Mouse (Mus musculus): Measurements from ENCODE around the gene Arhgef11.

Gene Arhgef11

DNA sequence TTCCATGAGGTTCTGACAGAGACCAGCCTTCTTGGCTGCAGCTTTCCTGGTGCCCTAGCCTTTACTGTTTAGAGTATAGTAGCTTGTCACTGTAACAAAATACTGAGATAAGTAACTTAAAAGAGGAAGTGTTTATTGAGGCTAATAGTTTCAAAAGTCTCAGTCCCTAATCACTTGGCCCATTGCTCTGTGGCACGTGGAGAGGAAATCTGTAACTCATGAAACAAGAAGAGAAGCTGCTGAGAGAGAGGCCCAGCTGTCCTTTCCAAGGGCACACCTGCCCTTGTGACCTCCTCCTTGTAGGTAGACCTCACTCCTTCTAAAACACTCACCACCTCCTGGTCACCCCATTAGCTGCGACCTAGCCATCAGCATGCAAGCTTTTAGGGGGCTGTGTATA is 101.2 kb downstream of the Arhgef11 start:
- no peak for DNase-seq

DNA sequence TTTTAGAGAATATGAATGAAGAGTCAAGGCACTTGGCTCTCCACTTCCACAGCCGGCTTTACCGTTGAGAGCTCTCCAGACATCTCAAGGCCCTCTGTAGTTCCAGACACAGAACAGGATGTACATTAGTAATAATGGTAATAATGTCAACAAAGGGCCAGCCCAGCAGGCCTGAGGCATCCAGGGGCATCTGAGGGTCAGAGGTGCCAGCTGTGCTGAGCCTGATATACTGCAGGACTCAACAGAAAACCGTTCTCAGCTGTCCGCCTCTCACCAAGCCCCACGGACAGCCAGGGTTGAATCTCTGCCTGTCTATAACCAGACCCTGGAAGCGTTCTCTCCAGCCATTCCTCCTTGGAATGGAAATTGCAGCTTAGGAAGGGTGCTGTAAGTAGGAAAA is 107.2 kb downstream of the Arhgef11 start:
- DNase-seq, result no peak

DNA sequence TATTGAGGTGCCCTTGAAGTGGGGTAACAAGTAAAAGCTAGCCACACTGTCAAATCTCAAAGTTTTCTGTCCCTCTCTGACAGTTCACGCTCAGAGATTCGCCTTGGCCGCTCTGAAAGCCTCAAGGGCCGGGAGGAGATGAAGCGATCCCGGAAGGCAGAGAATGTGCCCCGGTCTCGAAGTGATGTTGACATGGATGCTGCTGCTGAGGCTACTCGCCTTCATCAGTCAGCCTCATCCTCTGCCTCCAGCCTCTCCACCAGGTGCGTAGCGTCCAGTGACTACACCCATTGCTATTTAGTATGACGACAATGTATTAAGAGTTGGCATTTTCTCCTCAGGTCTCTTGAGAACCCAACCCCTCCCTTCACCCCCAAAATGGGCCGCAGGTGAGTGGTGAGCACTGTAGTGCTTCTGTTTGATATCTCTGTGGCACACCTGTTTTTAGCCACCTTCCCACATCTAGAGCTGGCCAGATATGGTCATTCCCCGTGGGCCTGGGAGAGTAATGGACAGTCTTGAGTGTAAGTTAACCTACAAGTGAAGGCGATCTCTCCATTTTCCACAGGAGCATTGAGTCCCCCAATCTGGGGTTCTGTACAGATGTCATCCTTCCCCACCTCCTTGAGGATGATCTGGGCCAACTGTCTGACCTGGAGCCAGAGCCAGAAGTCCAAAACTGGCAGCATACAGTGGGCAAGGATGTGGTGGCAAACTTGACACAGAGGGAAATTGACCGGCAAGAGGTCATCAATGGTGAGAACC is 108.2 kb downstream of the Arhgef11 start:
- no peak for DNase-seq

DNA sequence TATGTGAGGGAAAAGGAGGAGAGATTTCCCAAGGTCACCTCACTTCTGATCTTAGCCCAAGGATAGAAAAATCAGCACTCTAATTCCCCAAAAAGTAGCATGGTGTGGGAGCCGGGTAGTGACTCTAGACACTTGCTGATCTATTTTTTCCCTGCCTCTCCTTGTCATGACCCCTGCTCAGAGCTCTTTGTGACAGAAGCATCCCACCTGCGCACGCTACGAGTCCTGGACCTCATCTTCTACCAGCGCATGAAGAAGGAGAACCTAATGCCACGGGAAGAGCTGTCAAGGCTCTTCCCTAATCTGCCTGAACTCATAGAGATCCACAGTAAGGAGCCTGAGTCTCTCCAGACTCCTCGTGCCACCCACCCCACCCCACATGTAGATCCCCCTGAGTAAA is 108.8 kb downstream of the Arhgef11 start:
- DNase-seq, result no peak

DNA sequence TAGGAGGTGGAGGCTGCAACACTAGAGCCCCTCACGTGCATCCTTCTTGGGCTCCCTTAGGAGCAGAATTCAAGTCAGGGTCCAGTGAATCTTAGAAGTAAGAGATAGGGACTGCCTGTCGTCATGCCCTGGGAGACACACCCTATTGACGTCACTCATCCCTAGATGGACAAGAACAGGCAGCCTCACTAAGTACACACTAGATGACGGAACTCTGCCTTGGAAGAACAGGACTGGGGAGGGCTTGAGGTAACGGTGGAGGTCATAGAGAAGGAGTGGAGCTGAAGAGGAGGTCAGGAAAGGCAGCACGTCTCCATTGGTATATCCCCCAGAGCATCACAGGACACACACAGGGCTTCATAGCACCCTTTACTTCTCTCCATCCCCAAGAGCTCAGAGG is 111.3 kb downstream of the Arhgef11 start:
- no peak for DNase-seq

DNA sequence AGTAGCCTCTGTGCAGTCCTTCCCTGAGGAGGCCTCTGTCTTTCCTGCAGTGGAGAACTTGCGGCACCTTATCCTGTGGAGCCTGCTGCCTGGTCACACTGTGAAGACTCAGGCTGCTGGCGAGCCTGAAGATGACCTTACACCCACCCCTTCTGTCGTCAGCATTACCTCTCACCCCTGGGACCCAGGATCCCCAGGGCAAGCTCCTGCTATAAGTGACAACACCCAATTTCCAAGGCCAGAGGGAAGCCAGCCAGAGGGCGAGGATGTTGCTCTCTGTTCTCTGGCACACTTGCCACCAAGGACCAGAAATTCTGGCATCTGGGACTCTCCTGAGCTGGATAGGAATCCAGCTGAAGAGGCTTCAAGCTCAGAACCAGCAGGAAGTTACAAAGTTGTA is 115.7 kb downstream of the Arhgef11 start:
- no peak for DNase-seq

DNA sequence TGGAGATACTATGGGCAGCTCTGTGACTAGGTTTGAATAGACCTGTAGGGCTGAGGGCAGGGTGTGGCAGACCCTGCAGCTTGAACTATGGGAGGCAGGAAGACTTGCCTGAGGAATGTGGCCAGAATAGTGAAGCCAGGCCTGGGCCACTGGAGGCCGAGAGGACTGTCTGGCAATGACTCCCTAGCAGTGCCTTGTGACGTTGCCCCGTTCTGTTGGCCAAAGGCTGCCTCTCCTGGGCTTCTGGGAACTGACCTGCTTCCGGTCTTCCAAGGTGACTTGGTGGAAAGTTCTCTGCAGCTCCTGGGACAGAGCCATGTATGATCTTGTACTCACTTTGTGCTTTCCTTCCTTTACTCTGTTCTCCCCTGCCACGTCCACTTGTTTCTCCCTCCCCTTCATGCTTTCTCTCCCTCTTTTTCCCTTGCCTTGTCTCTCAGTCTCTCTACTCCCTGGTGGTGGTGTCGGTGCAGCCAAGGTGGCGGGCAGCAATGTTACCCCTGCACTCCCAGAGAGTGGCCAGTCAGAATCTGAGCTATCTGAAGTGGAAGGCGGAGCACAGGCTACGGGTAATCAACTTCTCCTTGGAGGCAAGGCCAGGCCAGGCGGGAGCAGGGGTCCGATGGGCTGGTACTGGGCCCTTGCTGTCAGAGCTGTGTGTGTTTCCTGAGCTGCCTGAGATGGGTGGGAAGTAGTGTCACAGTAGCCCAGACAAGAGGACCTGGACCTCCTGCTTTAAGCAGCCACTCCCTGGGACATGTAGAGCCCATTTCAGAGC is 116.8 kb downstream of the Arhgef11 start:
- DNase-seq, result no peak

DNA sequence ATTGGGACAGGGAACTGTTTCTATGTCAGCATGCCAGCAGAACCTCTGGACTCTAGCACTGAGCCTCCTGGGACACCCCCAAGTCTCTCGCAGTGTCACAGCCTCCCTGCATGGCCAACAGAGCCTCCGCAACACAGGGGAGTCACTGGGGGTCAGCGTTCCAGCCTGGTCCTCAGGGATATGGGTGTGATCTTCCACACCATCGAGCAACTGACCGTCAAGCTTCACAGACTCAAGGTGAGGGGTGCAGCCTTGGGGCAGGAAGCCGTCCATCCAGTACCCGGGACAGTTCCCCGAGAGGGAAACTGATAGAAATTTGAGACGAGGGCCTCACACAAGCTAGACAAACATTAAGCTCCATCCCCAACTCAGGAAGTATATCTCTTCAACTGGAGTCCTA is 118.0 kb downstream of the Arhgef11 start:
- no peak for DNase-seq

DNA sequence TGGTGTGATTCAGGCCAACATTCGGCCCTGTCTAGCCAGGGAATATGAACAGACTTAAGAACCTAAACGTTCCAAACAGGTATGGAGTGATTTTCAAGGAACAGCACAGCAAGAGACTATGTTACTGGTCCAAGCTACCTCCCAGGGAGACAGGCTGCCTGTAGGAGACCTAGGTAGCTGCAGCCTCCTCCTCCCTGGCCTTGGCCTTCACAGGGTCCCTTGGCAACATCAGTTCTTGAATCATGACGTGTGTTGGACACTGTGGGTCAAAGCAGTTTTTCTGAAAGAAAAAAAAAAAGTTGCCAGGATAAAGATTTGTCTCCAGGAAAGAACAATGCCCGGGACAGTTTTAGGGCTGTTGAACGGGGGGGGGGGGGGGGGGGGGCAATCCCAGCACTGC is 121.5 kb downstream of the Arhgef11 start:
- DNase-seq, result no peak

DNA sequence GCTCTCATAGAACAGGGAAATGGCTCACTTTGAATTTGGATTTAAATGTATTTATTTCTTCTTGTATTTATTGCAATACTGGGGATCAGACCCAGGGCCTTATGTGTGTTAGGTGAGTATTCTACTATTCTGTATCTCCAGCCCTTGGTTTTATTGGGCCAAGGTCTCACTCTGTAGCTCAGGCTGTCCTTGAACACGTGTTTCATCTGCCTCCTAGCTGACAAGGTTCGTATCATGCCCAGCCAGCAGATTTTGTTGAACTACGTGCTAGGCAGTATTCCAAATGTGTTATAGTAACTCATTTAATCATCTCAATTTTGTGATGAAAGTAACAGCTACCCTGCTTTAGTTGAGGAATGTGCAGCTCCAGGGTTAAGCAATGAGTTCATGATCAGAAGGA is 124.7 kb downstream of the Arhgef11 start:
- no peak for DNase-seq

DNA sequence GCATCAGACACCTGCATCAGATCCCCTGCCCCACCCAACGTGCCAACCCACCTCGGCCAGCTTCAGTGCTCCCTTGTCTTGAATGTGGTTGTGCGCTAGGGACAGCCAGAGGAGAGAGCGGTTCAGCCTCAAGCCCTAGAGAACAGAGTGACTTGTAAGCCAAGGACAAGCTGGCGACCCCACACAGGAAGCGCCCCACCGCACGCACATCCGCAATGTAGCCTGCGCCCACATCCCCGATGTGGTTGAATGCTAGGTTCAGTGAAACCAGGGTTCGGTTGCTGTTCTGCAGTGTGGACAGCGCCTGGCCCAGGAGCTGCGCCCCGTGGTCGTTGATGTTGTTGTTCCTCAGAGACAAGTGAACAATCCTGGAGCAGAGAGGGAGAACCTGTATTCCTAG is 125.4 kb downstream of the Arhgef11 start:
- no peak for DNase-seq

DNA sequence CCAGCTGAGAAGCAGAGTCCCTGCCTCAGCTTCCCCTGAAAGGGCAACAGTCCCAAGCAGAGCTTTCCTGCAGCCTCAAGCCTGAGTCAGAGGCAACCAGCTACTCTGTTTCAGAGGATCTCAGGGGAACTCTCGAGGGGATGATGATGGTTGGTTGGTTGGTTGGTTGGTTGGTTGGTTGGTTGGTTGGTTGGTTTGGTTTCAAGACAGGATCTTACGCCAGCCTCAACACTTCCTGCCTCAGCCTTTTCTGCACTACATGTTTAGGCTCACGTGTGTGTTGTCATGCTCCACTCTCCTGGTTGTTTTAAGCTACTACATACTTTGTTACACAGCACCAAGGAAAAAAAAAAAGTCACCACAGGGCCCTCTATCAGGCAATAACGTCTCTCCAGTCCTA is 126.6 kb downstream of the Arhgef11 start:
- no peak for DNase-seq

DNA sequence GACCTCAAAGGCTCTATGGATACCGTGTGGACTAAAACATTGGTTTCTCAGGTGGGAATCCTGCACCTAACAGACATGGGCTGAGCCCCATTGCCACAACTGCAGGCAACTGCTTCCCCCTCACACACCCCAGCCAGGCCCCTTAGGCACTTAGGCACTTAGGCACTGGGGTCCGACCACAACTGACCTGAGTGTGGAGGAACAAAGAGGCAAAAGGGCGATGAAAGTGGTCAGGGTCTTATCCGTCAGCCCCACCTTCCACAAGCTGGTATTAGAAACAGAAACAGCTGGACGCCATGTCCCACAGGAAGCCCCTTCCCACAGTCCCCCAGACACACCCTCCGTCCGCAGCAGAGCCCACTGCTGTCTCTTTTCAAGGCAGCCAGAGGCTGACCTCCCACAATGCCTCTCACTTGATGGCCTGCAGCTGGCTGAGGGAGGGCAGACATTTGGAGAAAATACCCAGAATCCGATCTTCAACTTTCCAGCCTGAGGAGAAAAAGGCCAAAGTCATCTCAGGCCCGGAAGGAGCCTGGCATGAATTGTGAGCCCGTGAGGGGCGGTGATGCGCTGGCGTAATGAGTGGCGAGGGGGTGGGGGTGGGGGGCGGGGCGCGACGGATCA is 127.8 kb downstream of the Arhgef11 start:
- no peak for DNase-seq

DNA sequence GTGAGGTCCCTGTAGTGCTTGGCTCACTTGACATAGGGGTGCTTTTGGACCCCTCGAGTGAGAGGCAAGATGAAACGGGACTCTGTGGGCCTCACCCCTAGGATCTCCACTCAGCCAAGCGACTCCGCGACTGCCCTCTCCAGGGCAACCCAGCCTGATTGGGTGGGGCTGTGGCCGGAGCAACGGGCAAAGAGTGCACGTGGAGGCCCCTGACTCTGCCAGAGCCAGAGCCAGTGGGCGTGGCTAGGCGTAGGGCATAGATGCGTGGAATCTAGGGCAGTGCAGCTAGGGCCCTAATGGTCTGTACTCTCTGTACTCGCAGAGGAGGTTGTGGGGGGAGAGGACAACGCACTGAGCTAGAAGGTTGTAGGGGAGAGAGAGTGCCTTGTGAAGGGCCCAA is 131.1 kb downstream of the Arhgef11 start, which contains the start of gene Lrrc71:
Gene Lrrc71, minus strand, starts transcription at position 195 of the 400 bp plus-strand sequence.
- peak; percentile 50 for DNase-seq

DNA sequence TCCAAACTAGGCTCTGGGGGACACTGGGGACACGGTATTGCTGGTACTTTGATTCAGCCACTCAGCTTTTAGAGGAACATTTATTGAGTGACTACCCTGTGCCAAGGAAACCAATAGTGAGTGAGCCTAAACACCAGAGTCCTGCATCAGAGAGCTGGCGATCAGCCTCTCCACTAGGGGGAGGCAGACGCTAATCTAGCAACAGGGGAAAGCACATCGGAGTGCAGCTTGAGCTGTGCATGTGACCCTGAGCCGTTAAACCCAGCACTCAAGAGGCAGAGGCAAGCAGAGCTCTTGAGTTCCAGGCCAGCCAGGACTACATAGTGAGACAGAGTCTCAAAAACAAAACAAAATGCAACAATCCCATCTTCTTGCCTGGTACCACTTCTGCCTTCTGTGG is 131.7 kb downstream of the Arhgef11 start:
- peak; percentile 53 for DNase-seq

DNA sequence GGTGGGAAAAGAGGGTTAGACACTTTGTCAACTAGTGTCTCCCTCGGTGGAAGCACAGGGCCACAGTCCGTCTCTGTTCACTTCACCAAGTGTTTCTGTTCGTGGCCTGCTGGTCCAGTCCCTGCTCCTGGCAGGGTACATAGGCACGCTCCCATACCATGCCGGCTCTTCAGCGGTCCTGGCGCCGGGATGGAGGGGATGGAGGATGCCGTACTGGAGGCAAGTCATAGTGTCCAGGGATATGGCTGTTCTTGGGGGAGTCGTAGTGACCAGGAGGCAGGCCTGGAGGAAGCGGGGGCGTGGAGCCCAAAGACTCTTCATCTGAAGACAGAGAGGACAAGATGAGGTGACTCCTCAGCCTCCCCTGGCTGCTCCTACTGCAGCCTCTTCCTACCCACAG is 132.6 kb downstream of the Arhgef11 start:
- no peak for DNase-seq

DNA sequence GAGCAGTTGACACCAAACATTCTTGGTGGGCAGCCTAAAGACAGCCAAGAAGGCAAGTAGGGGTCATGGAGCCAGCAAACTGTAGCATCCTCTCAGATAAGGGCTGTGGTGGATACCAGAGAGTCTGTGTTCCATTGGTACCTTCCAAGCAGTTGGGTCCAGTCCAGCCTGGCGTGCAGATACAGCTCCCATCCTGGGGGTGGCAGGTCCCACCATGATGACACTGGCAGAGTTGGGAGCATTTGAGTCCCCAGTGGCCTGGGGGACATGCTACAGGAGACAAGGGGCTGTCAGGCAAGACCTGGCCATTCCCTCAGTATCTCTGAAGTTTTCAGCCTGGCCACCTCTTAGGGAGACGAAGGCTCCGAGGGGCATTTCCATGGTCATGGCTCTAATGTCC is 135.2 kb downstream of the Arhgef11 start:
- no peak for DNase-seq

DNA sequence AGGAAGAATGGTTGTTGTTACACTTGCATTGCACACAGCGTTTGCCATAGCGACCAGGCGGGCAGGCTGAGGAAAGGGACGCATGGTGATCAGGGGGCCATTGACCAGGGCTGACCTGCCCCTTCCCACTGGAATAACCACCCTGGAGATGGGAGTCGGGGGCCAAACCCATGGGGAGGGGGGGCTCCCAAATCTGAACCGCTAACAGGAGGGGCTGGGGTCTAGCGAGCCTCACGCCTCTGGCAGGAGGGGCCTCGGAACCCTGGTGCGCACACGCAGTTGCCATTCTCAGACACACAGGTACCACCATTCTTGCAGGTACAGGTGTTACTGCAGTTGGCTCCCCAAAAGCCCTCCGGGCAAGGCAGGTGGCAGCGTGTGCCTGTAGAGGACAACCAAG is 136.5 kb downstream of the Arhgef11 start:
- DNase-seq, result no peak

DNA sequence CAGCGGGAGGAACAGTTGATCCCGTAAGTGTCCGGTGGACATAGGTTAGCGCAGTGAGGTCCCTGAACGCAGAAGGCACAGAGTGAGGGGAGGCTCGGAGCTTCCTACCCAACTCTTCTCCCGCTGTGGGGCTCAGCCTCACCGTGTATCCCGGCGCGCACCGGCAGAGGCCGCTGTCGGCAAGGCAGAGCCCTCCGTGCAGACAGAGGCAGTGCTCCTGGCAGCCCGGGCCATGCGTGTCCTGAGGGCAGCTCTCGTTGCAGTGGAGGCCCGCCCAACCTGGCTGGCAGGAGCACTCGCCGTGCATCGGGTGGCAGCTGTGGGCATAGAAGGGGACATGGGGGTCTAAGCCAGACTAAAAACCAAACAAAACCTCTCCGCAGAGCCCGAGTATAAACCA is 138.6 kb downstream of the Arhgef11 start:
- DNase-seq, result peak; percentile 78

DNA sequence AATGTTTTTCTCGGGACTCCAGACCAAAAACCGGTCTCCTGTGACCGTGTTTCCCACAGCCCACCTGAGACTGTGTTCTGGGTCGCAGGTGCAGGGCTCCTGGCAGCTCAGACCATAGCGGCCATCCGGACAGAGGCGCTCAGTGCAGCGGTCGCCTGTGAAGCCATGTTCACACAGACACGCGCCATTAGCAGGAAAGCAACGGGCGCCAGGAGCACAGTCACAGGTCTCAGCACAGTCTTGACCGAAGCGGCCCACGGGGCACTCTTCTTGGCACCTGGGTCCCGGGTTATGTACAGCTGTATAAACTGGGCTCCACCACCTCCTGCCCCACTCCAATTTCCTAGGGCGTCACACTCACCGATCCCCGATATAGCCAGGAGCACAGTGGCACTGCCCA is 139.1 kb downstream of the Arhgef11 start:
- no peak for DNase-seq

DNA sequence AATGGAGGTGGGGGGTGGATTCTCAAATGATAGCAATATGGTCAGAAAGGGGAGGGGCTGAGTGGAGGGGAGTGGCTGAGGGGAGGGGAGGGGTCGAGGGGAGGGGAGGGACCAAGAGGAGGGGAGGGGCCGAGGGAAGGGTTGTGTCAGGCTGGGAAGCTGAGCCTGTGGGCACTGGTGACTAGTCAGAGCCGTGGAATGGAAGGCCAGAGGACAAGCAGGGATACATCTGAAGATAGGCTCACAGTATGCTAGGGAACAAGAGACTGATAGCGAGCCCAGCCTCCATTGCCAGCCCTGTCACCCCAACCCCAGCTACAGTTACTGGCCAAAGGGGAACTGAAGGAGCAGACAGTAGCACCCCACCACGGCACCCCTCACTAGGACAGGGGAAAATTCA is 141.3 kb downstream of the Arhgef11 start:
- DNase-seq, result no peak

DNA sequence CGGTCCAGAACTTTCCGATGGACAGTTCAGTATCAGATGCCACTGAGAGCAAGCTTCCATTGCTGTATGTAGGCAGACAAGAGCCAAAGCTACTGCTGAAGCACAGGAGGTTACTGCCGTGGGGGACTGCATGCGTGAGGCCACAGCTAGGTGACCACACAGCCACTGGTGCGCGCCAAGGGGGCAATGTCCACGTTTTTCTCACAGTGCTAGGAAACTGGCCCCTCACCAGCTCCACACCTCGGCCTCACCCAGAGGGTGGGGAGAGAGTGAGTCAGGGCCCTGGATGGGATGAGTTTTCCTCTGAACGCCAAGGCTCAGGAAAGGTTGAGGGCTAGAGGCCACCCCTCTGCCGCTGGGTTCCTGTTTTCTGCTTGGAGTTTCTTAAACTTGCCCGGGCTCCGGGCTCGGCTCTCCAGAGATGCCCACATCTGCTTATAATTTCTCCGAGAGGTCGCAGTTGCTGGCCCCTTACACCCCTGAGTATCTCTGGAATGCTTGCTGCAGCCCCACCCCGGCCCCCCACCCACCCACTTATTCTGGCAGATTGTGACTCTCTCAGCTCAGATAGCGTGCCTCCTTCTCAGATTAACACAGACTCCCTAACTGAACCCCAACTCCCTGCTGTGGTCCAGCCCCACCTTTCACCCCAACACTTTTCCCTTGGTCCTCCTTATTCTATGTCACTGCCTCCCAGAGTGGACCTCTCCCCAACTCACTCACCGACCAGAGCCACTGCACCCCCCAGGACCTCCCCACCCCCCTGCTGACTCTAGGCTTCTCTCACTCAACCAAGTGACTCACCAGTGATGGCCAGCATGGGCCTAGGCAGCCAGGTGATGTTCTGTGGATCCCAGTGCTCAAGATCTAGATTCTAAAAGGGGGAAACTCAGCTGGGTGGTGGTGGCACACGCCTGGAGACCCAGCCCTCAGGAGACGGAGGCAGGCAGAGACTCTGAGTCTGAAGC is 144.3 kb downstream of the Arhgef11 start:
- DNase-seq, result peak; percentile 34

DNA sequence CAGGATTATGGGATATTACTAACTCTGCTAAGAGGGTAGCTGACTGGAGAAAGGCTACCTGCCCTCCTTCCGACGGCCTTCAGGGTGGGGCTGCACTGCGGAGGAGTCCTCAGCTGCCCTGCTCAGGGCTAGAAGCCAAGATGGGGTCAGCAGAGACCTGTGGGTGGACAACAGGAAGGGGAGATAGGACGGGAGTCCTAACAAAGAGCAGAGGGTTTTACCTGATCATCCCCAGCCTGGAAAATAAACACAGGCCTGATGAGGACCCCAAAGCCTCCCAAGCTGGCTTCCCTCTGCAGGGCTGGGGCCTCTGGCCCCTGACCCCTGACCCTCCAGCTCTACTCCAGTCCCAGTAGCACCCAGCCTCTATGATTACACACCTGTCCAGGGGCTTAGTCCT is 145.8 kb downstream of the Arhgef11 start:
- no peak for DNase-seq
